Mouse (Mus musculus): Measurements from ENCODE around the gene Tmem156.

Tmem156 gene

GRCm38 (mm10) chr5:65019823-65020222 lies 72.1 kb downstream of the Tmem156 start:
- in situ Hi-C loops (cut with MboI; ENCODE audit: low pct_unique_long_range_greater_than_20kb in 1 of 2, low sequenced_read_pairs in 2 of 2, unreplicated experiment in 1 of 2), result no loop called here

- in situ Hi-C loops (cut with MboI; ENCODE audit: low pct_unique_long_range_greater_than_20kb in 1 of 2, low sequenced_read_pairs in 2 of 2, unreplicated experiment in 1 of 2), result no loop called here
These were observed 72.8 kb downstream of the Tmem156 start for GRCm38 (mm10) chr5:65019109-65019508.

DNA sequence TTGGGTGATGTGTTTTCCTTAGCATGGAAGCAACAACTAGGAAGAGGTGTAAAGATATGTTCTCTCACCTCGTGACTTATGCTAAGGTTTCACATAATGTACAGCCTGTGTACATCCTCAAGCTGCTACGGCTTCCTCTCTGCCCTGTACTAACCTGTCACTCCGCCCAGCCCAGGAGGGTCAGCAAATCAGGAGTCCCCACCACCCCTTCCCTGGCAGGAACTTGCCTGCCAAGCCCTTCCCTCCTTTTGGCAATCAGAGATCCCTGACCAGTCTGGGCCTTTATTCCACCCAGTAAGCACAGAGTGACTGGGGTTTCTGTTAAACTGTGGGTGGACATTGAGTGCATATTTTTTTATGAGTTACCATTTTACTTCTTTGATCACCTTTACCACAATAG lies 76.4 kb downstream of the Tmem156 start:
- in situ Hi-C loops (cut with MboI; ENCODE audit: low pct_unique_long_range_greater_than_20kb in 1 of 2, low sequenced_read_pairs in 2 of 2, unreplicated experiment in 1 of 2), result no loop called here

- in situ Hi-C loops (cut with MboI; ENCODE audit: low pct_unique_long_range_greater_than_20kb in 1 of 2, low sequenced_read_pairs in 2 of 2, unreplicated experiment in 1 of 2), result no loop called here
These were observed 79.9 kb downstream of the Tmem156 start for GRCm38 (mm10) chr5:65011901-65012573.

GRCm38 (mm10) chr5:65006011-65006491 lies 85.9 kb downstream of the Tmem156 start:
- in situ Hi-C loops (cut with MboI; ENCODE audit: low pct_unique_long_range_greater_than_20kb in 1 of 2, low sequenced_read_pairs in 2 of 2, unreplicated experiment in 1 of 2), result no loop called here

GRCm38 (mm10) chr5:65005251-65005650 lies 86.7 kb downstream of the Tmem156 start:
- in situ Hi-C loops (cut with MboI; ENCODE audit: low pct_unique_long_range_greater_than_20kb in 1 of 2, low sequenced_read_pairs in 2 of 2, unreplicated experiment in 1 of 2), result no loop called here
